Mouse (Mus musculus) heart, embryonic 13.5 days (tissue): ENCODE measurements at regions not wholly inside any gene's neighbourhood (a gene's known extent, or its start where the extent isn't known, plus 50 kb on each side); places are given as distances from the start of the nearest gene placed in this dataset.

Experiments used
- ATAC-seq: fragments of 200-750 bp; cut with Nextera tagmentation; 2 replicates; pipeline ENCODE4 v1.8.0; 2017; ENCODE audit warnings: moderate TSS enrichment; ENCODE audit not compliant: insufficient number of reproducible peaks, low FRiP score, low TSS enrichment; ENCODE audit errors: extremely low read depth
- H3K27ac ChIP-seq: fragments of 300-500 bp; sonication (generic); replicated peaks from 2 replicates; pipeline ENCODE4 v1.5.1; 2015; ENCODE audit warnings: moderate library complexity, mild to moderate bottlenecking, inconsistent platforms
- H3K27me3 ChIP-seq: fragments of 300-500 bp; sonication (generic); replicated peaks from 2 replicates; pipeline ENCODE4 v1.6.1; 2015; ENCODE audit warnings: mild to moderate bottlenecking, inconsistent platforms
- H3K36me3 ChIP-seq: fragments of 300-500 bp; sonication (generic); 2 replicates; pipeline ENCODE4 v1.6.1; 2015; ENCODE audit warnings: mild to moderate bottlenecking, inconsistent platforms
- H3K4me1 ChIP-seq: fragments of 300-500 bp; sonication (generic); 2 replicates; pipeline ENCODE4 v1.6.1; 2015; ENCODE audit warnings: inconsistent platforms
- H3K4me2 ChIP-seq: fragments of 300-500 bp; sonication (generic); 2 replicates; pipeline ENCODE4 v1.6.1; 2015; ENCODE audit warnings: inconsistent platforms, mild to moderate bottlenecking, moderate library complexity
- H3K4me3 ChIP-seq: fragments of 300-500 bp; sonication (generic); 2 replicates; pipeline ENCODE4 v1.5.1; 2015; ENCODE audit warnings: moderate library complexity, mild to moderate bottlenecking, inconsistent platforms
- H3K9ac ChIP-seq: fragments of 300-500 bp; sonication (generic); 2 replicates; pipeline ENCODE4 v1.6.1; 2015; ENCODE audit warnings: inconsistent platforms, mild to moderate bottlenecking, moderate library complexity
- H3K9me3 ChIP-seq: fragments of 300-500 bp; sonication (generic); 2 replicates; pipeline ENCODE4 v1.6.1; 2016; ENCODE audit warnings: inconsistent platforms
- WGBS: fragments of 180-500 bp; shearing (Covaris S2); methylation state at CpG from one replicate; pipeline ENCODE4 v1.1.7; 2015; ENCODE audit warnings: mixed read lengths; 5-methylcytosine and 5-hydroxymethylcytosine counted together

GRCm38 (mm10) chr10:39216142-39216904 lies 52.7 kb upstream of the Ccn6 start:
- Histone ChIP-seq H3K9me3 (peaks cover 5% of the 10 kb centered on the region; the same call in 1 of the 2 replicates), H3K4me2 (no peak overlapping the region), H3K4me1 (no peaks in the 10 kb centered on the region), H3K27ac (no peak overlapping the region), H3K36me3 (no peaks in the 10 kb centered on the region), H3K4me3 (no peak overlapping the region), H3K9ac (no peak overlapping the region), H3K27me3 (no peaks in the 10 kb centered on the region)
- no peak for ATAC-seq
- WGBS = 78% methylated on average over 14 of the region's 14 CpGs

DNA sequence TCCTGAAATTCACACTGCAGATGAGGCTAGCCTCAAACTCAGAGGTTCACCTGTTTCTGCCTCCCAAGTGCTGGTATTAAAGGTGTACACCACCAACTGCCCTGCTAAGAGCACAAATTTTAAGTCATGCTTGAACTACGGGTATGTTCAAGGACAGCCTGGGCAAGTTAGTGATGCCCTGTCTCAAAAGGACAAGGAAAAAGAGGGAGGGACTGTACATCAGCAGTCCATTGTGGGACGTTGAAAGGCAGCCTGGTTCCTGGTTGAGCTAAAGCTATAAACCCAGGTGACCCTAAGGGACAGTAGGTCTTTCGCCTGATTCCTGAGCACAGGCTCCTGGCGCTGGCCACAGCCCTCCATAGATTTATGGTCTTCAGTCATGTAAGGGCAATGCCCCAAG lies 51.0 kb upstream of the Ccn6 start:
- Histone ChIP-seq H3K4me1 (no peaks in the 10 kb centered on the region), H3K27ac (no peak overlapping the region)

More for the DNA sequence above, 51.0 kb upstream of the Ccn6 start:
- Histone ChIP-seq H3K4me3 (no peak overlapping the region), H3K9ac (no peak overlapping the region), H3K36me3 (no peaks in the 10 kb centered on the region), H3K9me3 (peaks cover 6% of the 10 kb centered on the region; the same call in 1 of the 2 replicates), H3K4me2 (no peak overlapping the region), H3K27me3 (no peaks in the 10 kb centered on the region)
- ATAC-seq = no peak
- WGBS = 84% methylated on average over 4 of the region's 4 CpGs
